Mouse (Mus musculus): Measurements from ENCODE around the gene Spryd4.

GRCm38 (mm10) chr10:128184296-128184695 lies 27.3 kb downstream of the Spryd4 start:
- TF ChIP-seq GATA1 (IDR thresholded peaks at IDR 0.05; ENCODE audit: borderline replicate concordance, low read length) (no peak), FLI1 (IDR thresholded peaks at IDR 0.05; ENCODE audit: low read length) (no peak)
